Mouse (Mus musculus) embryonic facial prominence, embryonic 15.5 days (tissue): ENCODE results near the gene Fam169b. TPM values are rescaled to one million over a fixed set of nuclear protein-coding genes. Genes with fewer than 3 reads are reported as not detected.
A peak's percentile ranks its signal among the peaks of the same experiment; 100 is the strongest.

Source experiments
- ATAC-seq: fragments of 200-750 bp; cut with Nextera tagmentation; 2 replicates; pipeline ENCODE4 v1.8.0; 2017; ENCODE audit warnings: low read depth, moderate TSS enrichment; ENCODE audit not compliant: insufficient number of reproducible peaks, low FRiP score, low TSS enrichment
- H3K27ac ChIP-seq: fragments of 300-500 bp; sonication (generic); replicated peaks from 2 replicates; pipeline ENCODE4 v1.5.1; 2015; ENCODE audit warnings: mild to moderate bottlenecking, inconsistent platforms
- H3K27me3 ChIP-seq: fragments of 300-500 bp; sonication (generic); 2 replicates; pipeline ENCODE4 v1.6.1; 2015; ENCODE audit warnings: inconsistent platforms
- H3K36me3 ChIP-seq: fragments of 300-500 bp; sonication (generic); 2 replicates; pipeline ENCODE4 v1.6.1; 2015; ENCODE audit warnings: mild to moderate bottlenecking, inconsistent platforms
- H3K4me1 ChIP-seq: fragments of 300-500 bp; sonication (generic); 2 replicates; pipeline ENCODE4 v1.6.1; 2015; ENCODE audit warnings: inconsistent platforms
- H3K4me2 ChIP-seq: fragments of 300-500 bp; sonication (generic); replicated peaks from 2 replicates; pipeline ENCODE4 v1.6.1; 2015; ENCODE audit warnings: mild to moderate bottlenecking, inconsistent platforms
- H3K4me3 ChIP-seq: fragments of 300-500 bp; sonication (generic); replicated peaks from 2 replicates; pipeline ENCODE4 v1.5.1; 2015; ENCODE audit warnings: mild to moderate bottlenecking, inconsistent platforms
- H3K9ac ChIP-seq: fragments of 300-500 bp; sonication (generic); 2 replicates; pipeline ENCODE4 v1.6.1; 2015; ENCODE audit warnings: inconsistent platforms
- H3K9me3 ChIP-seq: fragments of 300-500 bp; sonication (generic); replicated peaks from 2 replicates; pipeline ENCODE4 v1.6.1; 2016; ENCODE audit warnings: inconsistent platforms
- WGBS: fragments of 180-500 bp; shearing (Covaris S2); methylation state at CpG from one replicate; pipeline ENCODE4 v1.1.7; 2015; 5-methylcytosine and 5-hydroxymethylcytosine counted together
- polyA plus RNA-seq: library from polyadenylated mRNA; unstranded; fragments of >200 nt; fragmentation: Nextera tagmentation; extraction: Ambion mirVana; gene quantifications from 2 replicates; pipeline ENCODE4 v1.2.1, GENCODE M21; 2015

Fam169b gene
- polyA plus RNA-seq, 1 experiment from 2014 or later: 3.8 TPM

DNA sequence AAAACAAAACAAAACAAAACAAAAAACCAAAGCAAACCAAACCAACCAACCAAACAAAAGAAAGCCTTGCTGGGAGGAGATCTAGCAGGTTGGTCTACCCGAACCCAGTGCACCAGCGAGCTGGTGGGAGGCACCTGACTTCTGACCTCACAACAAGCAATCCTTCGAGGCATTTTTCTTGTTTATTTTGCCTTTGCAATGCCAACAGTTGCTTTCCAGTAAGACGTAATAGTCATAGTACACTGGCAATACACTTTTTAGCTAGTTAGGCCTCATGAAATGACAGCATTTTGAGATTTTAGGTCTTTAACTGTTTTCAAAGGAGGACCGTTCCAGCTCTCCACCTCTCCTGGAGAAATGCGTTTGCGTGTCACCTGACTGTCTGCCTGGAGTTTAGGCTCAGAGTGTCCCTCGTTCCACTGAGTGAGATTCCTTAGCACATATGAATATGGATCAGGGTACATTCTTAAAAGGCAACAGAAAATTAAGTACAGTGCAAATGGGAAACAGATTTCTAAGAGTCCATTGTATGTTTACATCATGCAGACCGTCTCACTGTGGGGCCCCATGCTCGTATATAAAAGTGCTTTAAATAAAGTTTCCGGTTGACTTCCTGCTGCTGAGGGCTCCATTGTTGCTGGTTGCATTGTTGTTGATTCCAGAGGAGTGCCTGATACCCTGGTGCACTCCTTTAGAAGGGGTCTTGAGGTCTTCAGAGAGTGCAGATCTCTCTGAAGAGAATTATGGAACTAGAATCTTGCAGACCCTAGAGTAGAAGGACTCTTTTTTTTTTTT is 32.3 kb downstream of the Fam169b start:
- Histone ChIP-seq H3K27ac (peak overlapping the region; percentile 51), H3K9ac (no peak overlapping the region), H3K27me3 (no peaks in the 10 kb centered on the region), H3K36me3 (no peaks in the 10 kb centered on the region), H3K4me3 (no peak overlapping the region), H3K4me1 (peaks cover 25% of the 10 kb centered on the region), H3K4me2 (no peak overlapping the region), H3K9me3 (no peaks in the 10 kb centered on the region)
- WGBS: 50% methylated on average over 11 of the region's 11 CpGs
- no peak for ATAC-seq

- Histone ChIP-seq H3K4me2 (no peak overlapping the region), H3K9me3 (no peaks in the 10 kb centered on the region), H3K9ac (no peak overlapping the region), H3K4me1 (peaks cover 25% of the 10 kb centered on the region), H3K36me3 (no peaks in the 10 kb centered on the region), H3K4me3 (no peak overlapping the region), H3K27me3 (no peaks in the 10 kb centered on the region), H3K27ac (no peak overlapping the region)
- ATAC-seq: no peak
- WGBS: 92% methylated on average over 8 of the region's 8 CpGs
These were observed 33.1 kb downstream of the Fam169b start for GRCm38 (mm10) chr7:68306756-68307155.

GRCm38 (mm10) chr7:68311469-68311868 is 37.8 kb downstream of the Fam169b start:
- no peaks in the 10 kb centered on the region for H3K36me3 ChIP-seq
- no peak overlapping the region for H3K27ac ChIP-seq
- H3K9me3 ChIP-seq: no peaks in the 10 kb centered on the region
- H3K4me3 ChIP-seq: no peak overlapping the region
- H3K4me2 ChIP-seq: no peak overlapping the region
- H3K27me3 ChIP-seq: no peaks in the 10 kb centered on the region
- ATAC-seq: peak; percentile 36; the same call in 1 of the 2 replicates
- peaks cover 24% of the 10 kb centered on the region for H3K4me1 ChIP-seq
- 49% methylated on average over 6 of the region's 6 CpGs for WGBS
- no peak overlapping the region for H3K9ac ChIP-seq

GRCm38 (mm10) chr7:68312395-68312794 is 38.8 kb downstream of the Fam169b start:
- no peak overlapping the region for H3K9ac ChIP-seq
- peaks cover 24% of the 10 kb centered on the region for H3K4me1 ChIP-seq
- no peaks in the 10 kb centered on the region for H3K27me3 ChIP-seq
- H3K9me3 ChIP-seq: no peaks in the 10 kb centered on the region
- no peak overlapping the region for H3K4me2 ChIP-seq
- no peak overlapping the region; the same call in 1 of the 2 replicates for H3K27ac ChIP-seq
- no peak for ATAC-seq
- no peaks in the 10 kb centered on the region for H3K36me3 ChIP-seq
- 65% methylated on average over 5 of the region's 5 CpGs for WGBS
- no peak overlapping the region for H3K4me3 ChIP-seq

DNA sequence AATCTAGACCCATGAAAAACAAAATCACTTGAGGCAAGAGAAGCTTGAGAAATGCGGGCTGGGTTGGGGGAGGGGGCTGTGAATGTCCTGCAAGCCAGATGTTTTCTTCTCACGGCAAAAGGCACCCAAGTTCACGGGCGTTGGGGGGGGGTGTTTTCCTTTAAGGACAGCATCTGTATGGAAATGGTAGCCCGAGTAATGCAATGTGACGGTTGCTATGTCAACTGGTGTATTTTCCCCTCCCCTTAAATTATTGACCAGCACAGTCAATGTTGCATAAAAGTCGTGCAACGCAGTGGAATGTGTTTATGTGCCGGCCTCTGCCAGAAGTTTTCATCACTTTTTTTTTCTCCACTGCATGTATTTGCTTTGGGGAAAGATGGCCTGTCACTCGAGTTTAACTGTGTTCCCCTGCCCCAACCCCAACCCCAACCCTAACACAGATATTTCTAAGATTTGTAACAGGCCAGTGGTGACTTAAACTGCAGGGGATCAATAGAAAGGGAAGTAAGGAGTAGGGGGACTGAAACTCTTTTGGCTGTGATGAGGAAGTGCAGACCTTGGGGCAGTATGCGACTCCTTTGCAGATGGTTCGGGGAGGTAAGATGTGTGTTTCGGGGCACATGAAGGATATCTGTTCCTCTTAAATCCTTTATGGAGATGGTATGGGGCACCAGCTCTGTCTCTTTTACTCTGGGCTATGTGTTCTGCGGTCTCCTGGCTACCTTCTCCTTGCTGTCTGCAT is 39.6 kb downstream of the Fam169b start:
- H3K4me2 ChIP-seq: no peak overlapping the region
- no peaks in the 10 kb centered on the region for H3K27me3 ChIP-seq
- no peaks in the 10 kb centered on the region for H3K36me3 ChIP-seq
- H3K4me3 ChIP-seq: no peak overlapping the region
- WGBS: 36% methylated on average over 14 of the region's 14 CpGs
- H3K9me3 ChIP-seq: no peaks in the 10 kb centered on the region
- no peak overlapping the region for H3K27ac ChIP-seq
- ATAC-seq: peak; percentile 55
- H3K9ac ChIP-seq: no peak overlapping the region
- H3K4me1 ChIP-seq: peaks cover 24% of the 10 kb centered on the region

- WGBS: 57% methylated on average over 1 of the region's 1 CpGs
These were observed 40.6 kb downstream of the Fam169b start for GRCm38 (mm10) chr7:68314286-68314685.

GRCm38 (mm10) chr7:68315068-68315467 is 41.4 kb downstream of the Fam169b start:
- H3K27me3 ChIP-seq: no peaks in the 10 kb centered on the region
- no peak overlapping the region for H3K4me2 ChIP-seq
- no peak overlapping the region for H3K27ac ChIP-seq
- H3K9me3 ChIP-seq: no peaks in the 10 kb centered on the region
- no peak overlapping the region for H3K4me3 ChIP-seq
- no peak overlapping the region for H3K9ac ChIP-seq
- 81% methylated on average over 4 of the region's 4 CpGs for WGBS
- H3K4me1 ChIP-seq: peaks cover 29% of the 10 kb centered on the region
- no peaks in the 10 kb centered on the region for H3K36me3 ChIP-seq
- no peak for ATAC-seq

More at GRCm38 (mm10) chr7:68314286-68314685, 40.6 kb downstream of the Fam169b start:
- no peak for ATAC-seq
- Histone ChIP-seq H3K36me3 (no peaks in the 10 kb centered on the region), H3K27ac (no peak overlapping the region), H3K4me3 (no peak overlapping the region), H3K4me1 (peaks cover 24% of the 10 kb centered on the region), H3K9ac (no peak overlapping the region), H3K9me3 (no peaks in the 10 kb centered on the region), H3K27me3 (no peaks in the 10 kb centered on the region), H3K4me2 (no peak overlapping the region)

GRCm38 (mm10) chr7:68318006-68318788 is 44.6 kb downstream of the Fam169b start:
- H3K4me3 ChIP-seq: no peak overlapping the region
- no peaks in the 10 kb centered on the region for H3K27me3 ChIP-seq
- no peak for ATAC-seq
- no peaks in the 10 kb centered on the region for H3K36me3 ChIP-seq
- whole genome bisulfite sequencing: 74% methylated on average over 16 of the region's 16 CpGs
- H3K9ac ChIP-seq: no peak overlapping the region
- no peak overlapping the region; the same call in 1 of the 2 replicates for H3K27ac ChIP-seq
- no peaks in the 10 kb centered on the region for H3K9me3 ChIP-seq
- H3K4me2 ChIP-seq: no peak overlapping the region
- peaks cover 20% of the 10 kb centered on the region for H3K4me1 ChIP-seq

DNA sequence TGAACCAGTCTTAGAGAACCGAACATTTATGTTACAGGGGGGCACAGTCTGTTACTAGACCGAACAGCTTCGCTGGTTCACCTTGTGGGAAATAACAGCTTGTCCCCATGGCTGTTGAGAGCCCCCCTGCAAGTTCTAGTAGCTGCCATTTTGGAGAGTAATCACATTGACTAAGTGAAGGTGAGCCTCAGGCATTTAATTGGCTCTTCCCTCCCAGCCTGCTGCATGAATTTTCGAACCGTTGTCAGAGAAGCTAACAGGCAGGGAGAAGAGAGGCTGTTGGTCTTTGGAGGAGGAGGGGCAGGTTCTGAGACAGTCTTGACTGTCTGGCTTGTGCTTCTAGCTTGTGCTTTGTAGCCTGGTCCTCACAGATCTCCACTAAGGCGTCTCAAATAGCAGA is 45.3 kb downstream of the Fam169b start:
- H3K9me3 ChIP-seq: no peaks in the 10 kb centered on the region
- H3K4me1 ChIP-seq: peaks cover 12% of the 10 kb centered on the region
- no peak overlapping the region for H3K4me3 ChIP-seq
- ATAC-seq: no peak
- no peaks in the 10 kb centered on the region for H3K27me3 ChIP-seq
- WGBS: 62% methylated on average over 6 of the region's 6 CpGs
- H3K4me2 ChIP-seq: no peak overlapping the region
- no peaks in the 10 kb centered on the region for H3K36me3 ChIP-seq
- H3K9ac ChIP-seq: no peak overlapping the region
- H3K27ac ChIP-seq: no peak overlapping the region

- no peak overlapping the region; the same call in 1 of the 2 replicates for H3K4me2 ChIP-seq
- WGBS: 53% methylated on average over 14 of the region's 14 CpGs
- H3K4me3 ChIP-seq: no peak overlapping the region
- 0 out of 2 replicates have a peak, but pooled peaks have one; percentile 19 for ATAC-seq
- no peaks in the 10 kb centered on the region for H3K36me3 ChIP-seq
- no peaks in the 10 kb centered on the region for H3K9me3 ChIP-seq
- peaks cover 7% of the 10 kb centered on the region for H3K4me1 ChIP-seq
- 0 out of 2 replicates have a peak, but pooled peaks cover 4% of the 10 kb centered on the region for H3K27me3 ChIP-seq
- no peak overlapping the region for H3K9ac ChIP-seq
- H3K27ac ChIP-seq: no peak overlapping the region
These were observed 46.6 kb downstream of the Fam169b start for GRCm38 (mm10) chr7:68320078-68320810.
